Mouse (Mus musculus): ENCODE results near the gene Gpha2. TPM values are rescaled to one million over a fixed set of nuclear protein-coding genes. Genes with fewer than 3 reads are reported as not detected.

Gpha2 gene
- total and polyA plus RNA-seq, 3 experiments = not detected

GRCm38 (mm10) chr19:6264200-6264599 is 38.0 kb downstream of the Gpha2 start:
- dilution Hi-C loops (cut with MboI; ENCODE audit: extremely low pct_ligation_motif_present, extremely low pct_unique_long_range_greater_than_20kb, low sequenced_read_pairs) (no loop called here), in situ Hi-C loops (cut with MboI; ENCODE audit: low pct_ligation_motif_present, low pct_unique_long_range_greater_than_20kb, low sequenced_read_pairs) (loop anchor here (5.0 kb wide), 1 partner anchor 43 kb away; the partner anchor contains the start of gene Cdc42bpg)
- H3K4me1 ChIP-seq (ENCODE audit: control insufficient read depth in 1 of 2, insufficient read depth in 2 of 2) = peaks cover 5 to 22% of the 10 kb centered on the region in 2 experiments; a peak in 3 of 4 replicates

DNA sequence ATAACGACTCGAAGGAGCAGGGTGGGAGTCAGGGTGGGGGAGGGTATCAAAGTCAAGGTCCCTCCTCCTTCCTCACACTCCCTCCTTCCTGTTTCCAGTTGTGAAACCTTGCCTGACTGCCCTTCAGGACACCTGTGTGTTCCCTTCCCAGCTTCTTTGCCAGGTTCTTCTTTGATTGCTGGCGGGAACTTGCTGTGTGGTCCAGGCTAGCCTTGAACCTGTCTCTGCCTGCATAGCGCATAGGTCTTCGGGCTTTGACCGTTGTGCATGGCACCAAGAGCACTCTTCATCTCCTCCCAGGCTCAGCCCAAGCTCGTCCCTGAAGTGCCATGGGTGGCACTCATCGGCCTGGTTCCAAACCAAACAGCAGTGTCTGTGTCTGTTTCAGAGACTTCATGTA is 38.8 kb downstream of the Gpha2 start:
- H3K9ac ChIP-seq (ENCODE audit: insufficient read depth, low read depth) = no peak overlapping the region
- no peaks in the 10 kb centered on the region for H3K79me2 ChIP-seq (replicated peaks; ENCODE audit: control insufficient read depth, extremely low read depth, insufficient read depth, poor library complexity, severe bottlenecking)
- in situ Hi-C loops (cut with MboI; ENCODE audit: low pct_ligation_motif_present, low pct_unique_long_range_greater_than_20kb, low sequenced_read_pairs) (loop anchor here (5.0 kb wide), 1 partner anchor 42 kb away; the partner anchor contains the start of gene Cdc42bpg), dilution Hi-C loops (cut with MboI; ENCODE audit: extremely low pct_ligation_motif_present, extremely low pct_unique_long_range_greater_than_20kb, low sequenced_read_pairs) (no loop called here)
- H3K27me3 ChIP-seq (replicated peaks) = peaks cover 2% of the 10 kb centered on the region
- no peak for TF ChIP-seq NRF1 (IDR thresholded peaks at IDR 0.05; ENCODE audit: low read depth, low read length)
- no peak for TF ChIP-seq USF1 (IDR thresholded peaks at IDR 0.05; ENCODE audit: low read depth, low read length)
- no peak for TF ChIP-seq MYC (IDR thresholded peaks at IDR 0.05; ENCODE audit: low read depth, low read length)
- TF ChIP-seq E2F4 (IDR thresholded peaks at IDR 0.05; ENCODE audit: insufficient replicate concordance, low read depth, low read length) = no peak
- TF ChIP-seq ZMIZ1 (IDR thresholded peaks at IDR 0.05; ENCODE audit: low read depth, low read length) = no peak
- TF ChIP-seq NELFE (IDR thresholded peaks at IDR 0.05; ENCODE audit: low read depth, low read length) = no peak
- no peak for TF ChIP-seq ETS1 (conservative IDR thresholded peaks at IDR 0.05; ENCODE audit: low read depth, low read length)
- no peak for TF ChIP-seq CTCF (conservative IDR thresholded peaks at IDR 0.05 in 1 of 2, IDR thresholded peaks at IDR 0.05 in 1 of 2; ENCODE audit: low read depth in 2 of 2, low read length in 2 of 2)
- no peak for TF ChIP-seq PAX5 (IDR thresholded peaks at IDR 0.05; ENCODE audit: low read length)
- no peak for TF ChIP-seq MAFK (IDR thresholded peaks at IDR 0.05; ENCODE audit: insufficient replicate concordance, low read length)
- no peak for TF ChIP-seq BHLHE40 (IDR thresholded peaks at IDR 0.05; ENCODE audit: low read depth, low read length)
- no peak for TF ChIP-seq CHD1 (IDR thresholded peaks at IDR 0.05; ENCODE audit: low read depth, low read length)
- TF ChIP-seq MEF2A (IDR thresholded peaks at IDR 0.05; ENCODE audit: borderline replicate concordance, low read depth, low read length) = no peak
- TF ChIP-seq JUND (conservative IDR thresholded peaks at IDR 0.05; ENCODE audit: low read depth, low read length) = no peak
- no peak for TF ChIP-seq TCF12 (IDR thresholded peaks at IDR 0.05; ENCODE audit: low read depth, low read length)
- no peak for TF ChIP-seq ELF1 (IDR thresholded peaks at IDR 0.05; ENCODE audit: low read depth, low read length)
- TF ChIP-seq MAX (IDR thresholded peaks at IDR 0.05; ENCODE audit: low read length) = no peak
- peaks cover 3% of the 10 kb centered on the region for H3K9me3 ChIP-seq (replicated peaks; ENCODE audit: low read length)
- H3K4me3 ChIP-seq (replicated peaks in 1 of 3; ENCODE audit: low read depth in 2 of 3, low read length in 2 of 3, poor library complexity in 1 of 3) = no peak overlapping the region
- no peak for DNase-seq (ENCODE audit: extremely low read depth)
- H3K27ac ChIP-seq (ENCODE audit: insufficient read depth, low read depth) = no peak overlapping the region
- H3K36me3 ChIP-seq (replicated peaks in 1 of 2; ENCODE audit: control insufficient read depth in 1 of 2, insufficient read depth in 1 of 2, low read length in 1 of 2) = peaks cover 15 to 35% of the 10 kb centered on the region in 2 experiments
- peaks cover 5 to 26% of the 10 kb centered on the region in 2 experiments; a peak in 3 of 4 replicates for H3K4me1 ChIP-seq (ENCODE audit: control insufficient read depth in 1 of 2, insufficient read depth in 2 of 2)
- no peak overlapping the region for H3K4me2 ChIP-seq (ENCODE audit: insufficient read depth, low read depth, poor library complexity, severe bottlenecking)

More at GRCm38 (mm10) chr19:6264200-6264599, 38.0 kb downstream of the Gpha2 start:
- no peak overlapping the region for H3K4me3 ChIP-seq (replicated peaks in 1 of 3; ENCODE audit: low read depth in 2 of 3, low read length in 2 of 3, poor library complexity in 1 of 3)
- no peak overlapping the region for H3K27ac ChIP-seq (ENCODE audit: insufficient read depth, low read depth)
- H3K9ac ChIP-seq (ENCODE audit: insufficient read depth, low read depth) = no peak overlapping the region
- no peak for DNase-seq (ENCODE audit: extremely low read depth)
- H3K36me3 ChIP-seq (replicated peaks in 1 of 2; ENCODE audit: control insufficient read depth in 1 of 2, insufficient read depth in 1 of 2, low read length in 1 of 2) = peaks cover 17 to 40% of the 10 kb centered on the region in 2 experiments
- TF ChIP-seq CTCF (conservative IDR thresholded peaks at IDR 0.05 in 1 of 2, IDR thresholded peaks at IDR 0.05 in 1 of 2; ENCODE audit: low read depth in 2 of 2, low read length in 2 of 2) = no peak
- no peak for TF ChIP-seq HCFC1 (IDR thresholded peaks at IDR 0.05; ENCODE audit: low read depth, low read length)
- TF ChIP-seq JUN (IDR thresholded peaks at IDR 0.05; ENCODE audit: insufficient read depth, low read depth, low read length) = no peak
- no peak for TF ChIP-seq EP300 (IDR thresholded peaks at IDR 0.05; ENCODE audit: low read length)
- TF ChIP-seq MAZ (IDR thresholded peaks at IDR 0.05; ENCODE audit: low read depth, low read length) = no peak
- no peak overlapping the region for H3K4me2 ChIP-seq (ENCODE audit: insufficient read depth, low read depth, poor library complexity, severe bottlenecking)
- H3K79me2 ChIP-seq (replicated peaks; ENCODE audit: control insufficient read depth, extremely low read depth, insufficient read depth, poor library complexity, severe bottlenecking) = no peaks in the 10 kb centered on the region
- H3K9me3 ChIP-seq (replicated peaks; ENCODE audit: low read length) = peaks cover 3% of the 10 kb centered on the region
- peaks cover 2% of the 10 kb centered on the region for H3K27me3 ChIP-seq (replicated peaks)

All from CH12.LX (cell line).